Mouse (Mus musculus) E14TG2a.4 (cell line): ENCODE results near the gene Kcnab2.

Source experiments
- CTCF ChIP-seq: conservative IDR thresholded peaks from 2 replicates; pipeline ENCODE4 v1.5.1; 2014; ENCODE audit warnings: low read length
- NANOG ChIP-seq: IDR thresholded peaks from 2 replicates; pipeline ENCODE4 v1.6.1; 2014; ENCODE audit warnings: borderline replicate concordance, low read length, mixed read lengths
- POU5F1 ChIP-seq: IDR thresholded peaks from 2 replicates; pipeline ENCODE4 v1.6.1; 2014; ENCODE audit warnings: low read length, borderline replicate concordance

- no peak for TF ChIP-seq CTCF
- no peak for TF ChIP-seq POU5F1
- no peak for TF ChIP-seq NANOG
Measured at GRCm38 (mm10) chr4:152454153-152454552, 23.5 kb downstream of the Kcnab2 start.
